Mouse (Mus musculus): ENCODE measurements around the gene Wfdc9.

Wfdc9 gene

GRCm38 (mm10) chr2:164656483-164656882 lies at the start of gene Wfdc9:
Gene Wfdc9, minus strand, starts transcription at chr2:164656583.
- DNase-seq, result no peak

DNA sequence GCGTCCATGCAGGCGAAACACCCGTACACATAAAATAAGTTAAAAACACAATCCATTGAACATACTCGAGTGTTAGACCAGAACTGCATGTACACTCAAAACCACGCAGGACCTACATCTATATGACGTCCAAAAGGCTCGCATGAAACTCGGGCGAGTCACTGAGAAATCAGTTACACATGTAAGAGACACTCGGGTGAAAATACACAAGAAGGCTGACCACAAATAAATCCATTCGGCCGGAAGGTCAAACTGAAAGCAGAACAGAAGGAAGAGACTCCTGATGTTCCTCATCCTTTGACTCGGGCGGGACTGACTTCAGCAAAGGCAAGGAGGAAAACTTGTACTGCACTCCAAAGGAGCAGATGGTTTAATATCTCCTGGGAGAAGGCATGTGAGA lies 49.6 kb upstream of the Wfdc9 start:
- no peak for DNase-seq

- DNase-seq, result no peak
Observed at GRCm38 (mm10) chr2:164705328-164705727, 48.9 kb upstream of the Wfdc9 start.

DNA sequence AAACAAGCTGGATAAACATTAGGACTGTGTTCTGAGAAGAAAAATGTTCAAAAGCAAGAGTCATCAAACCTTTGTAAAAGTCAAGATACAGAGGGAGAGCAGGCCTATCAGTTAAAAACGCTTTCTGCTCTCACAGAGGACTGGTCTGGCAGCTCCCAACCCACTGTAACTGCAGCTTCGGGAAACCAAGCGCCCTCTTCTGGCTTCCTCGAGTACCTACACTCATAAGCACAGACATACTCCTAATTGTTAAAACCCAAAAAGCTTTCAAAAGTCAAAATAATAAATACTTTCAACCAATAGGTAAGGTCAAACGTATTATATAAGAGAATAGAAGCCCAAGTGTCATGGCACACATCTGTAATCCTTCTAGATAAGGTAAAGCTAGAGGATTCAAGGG lies 47.9 kb upstream of the Wfdc9 start:
- no peak for DNase-seq

GRCm38 (mm10) chr2:164701761-164702160 lies 45.4 kb upstream of the Wfdc9 start:
- DNase-seq, result no peak

DNA sequence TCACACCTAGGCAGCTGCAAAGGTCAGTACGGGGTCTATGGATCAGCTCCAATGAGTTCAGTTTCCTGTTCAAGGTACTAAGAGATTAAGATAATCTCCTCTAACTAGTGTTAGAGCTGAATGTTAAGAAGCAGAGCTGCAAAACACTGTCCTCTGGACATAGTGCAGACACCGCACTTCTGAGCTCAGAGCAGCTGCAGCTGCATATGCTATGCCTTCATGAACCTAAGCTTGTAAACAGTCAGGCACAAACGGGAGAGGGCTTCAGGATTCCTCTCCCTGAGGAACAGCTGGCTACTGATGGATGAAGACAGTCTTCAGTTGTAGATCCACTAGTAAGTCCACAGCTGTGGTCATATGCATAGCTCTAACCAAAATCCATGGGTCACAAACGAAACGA lies 44.6 kb upstream of the Wfdc9 start:
- DNase-seq, result no peak

- no peak for DNase-seq
Observed at GRCm38 (mm10) chr2:164698201-164698600, 41.8 kb upstream of the Wfdc9 start, which contains the start of gene Spint4. Gene Spint4, plus strand, starts transcription at chr2:164698501.

GRCm38 (mm10) chr2:164684807-164685206 lies 28.4 kb upstream of the Wfdc9 start, which contains the start of gene Wfdc13:
Gene Wfdc13, plus strand, starts transcription at chr2:164685107.
- DNase-seq, result no peak

DNA sequence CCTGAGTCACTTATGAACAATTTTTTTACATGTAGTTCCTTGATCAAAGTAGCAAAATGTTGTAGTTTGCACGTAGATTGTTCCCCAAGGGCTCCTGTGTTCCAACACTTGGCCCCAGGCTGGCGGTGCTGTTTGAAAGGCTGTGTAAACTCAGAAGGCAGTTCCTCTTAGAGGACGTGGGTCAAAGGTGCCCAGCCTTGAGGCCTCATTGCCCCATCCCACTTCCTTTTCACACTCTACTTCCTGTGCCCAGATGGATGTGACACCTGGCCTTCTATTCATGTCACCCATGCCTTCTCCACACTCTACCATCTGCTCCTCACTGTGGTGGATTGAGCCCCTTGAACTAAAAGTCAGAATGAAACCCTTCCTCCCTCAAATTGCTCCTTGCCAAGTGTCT lies 23.5 kb upstream of the Wfdc9 start:
- DNase-seq, result no peak

- DNase-seq, result peak; percentile 66
Observed at GRCm38 (mm10) chr2:164678848-164679625, 22.7 kb upstream of the Wfdc9 start.

DNA sequence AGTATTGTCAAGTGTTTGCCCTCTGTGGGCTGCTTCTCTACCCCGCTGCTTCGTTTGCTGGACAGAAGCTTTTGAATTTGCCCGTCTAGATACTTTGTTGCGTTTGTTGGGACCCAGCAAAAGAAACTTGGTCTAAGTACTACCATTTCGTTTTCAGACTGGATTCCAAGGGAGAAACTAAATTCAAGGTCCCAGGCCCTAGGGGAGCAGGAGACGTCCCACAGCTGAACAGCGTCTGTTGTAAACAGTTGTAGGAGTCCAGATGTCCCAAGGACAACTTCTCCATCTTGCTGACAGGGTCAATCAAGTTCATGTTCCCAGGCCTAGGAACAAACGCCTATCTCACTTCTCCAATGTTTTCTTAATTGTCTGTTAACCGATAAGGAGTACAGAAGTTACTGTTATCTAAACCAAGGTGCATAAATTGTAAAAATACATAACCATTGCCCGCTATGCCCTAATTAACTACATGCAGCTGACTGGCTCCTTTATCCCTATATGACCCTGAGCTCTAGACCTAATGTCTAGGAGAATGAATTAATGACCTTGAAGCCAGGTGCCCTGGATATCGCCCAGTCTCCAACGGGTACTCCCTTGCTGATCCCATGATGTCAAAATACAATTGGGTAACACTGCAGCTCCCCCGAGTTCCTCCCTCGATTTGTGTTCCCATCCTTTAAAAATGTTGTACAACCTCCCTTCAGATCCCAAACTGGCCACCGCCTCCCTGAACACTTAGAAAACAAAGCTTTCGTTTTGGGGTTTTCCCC lies 20.7 kb upstream of the Wfdc9 start:
- no peak for DNase-seq

DNA sequence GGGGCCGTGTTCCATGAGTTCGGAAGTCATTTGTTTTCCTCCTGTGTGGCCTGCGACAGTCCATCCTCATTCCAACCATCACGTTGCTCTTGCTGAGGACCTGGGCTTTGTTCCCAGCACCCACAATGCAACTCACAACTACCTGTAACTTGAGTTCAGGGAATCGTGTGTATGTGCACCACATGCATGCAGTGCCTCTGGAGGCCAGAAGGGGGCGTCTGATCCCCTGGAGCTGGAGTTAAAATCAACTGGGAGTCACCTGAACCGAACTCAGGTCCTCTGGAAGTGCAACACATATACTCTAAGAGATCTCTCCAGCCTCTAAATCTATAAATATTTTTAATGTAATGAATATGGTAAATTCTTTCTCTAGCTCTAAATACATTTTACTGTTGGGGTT lies 19.7 kb upstream of the Wfdc9 start:
- DNase-seq, result no peak

DNA sequence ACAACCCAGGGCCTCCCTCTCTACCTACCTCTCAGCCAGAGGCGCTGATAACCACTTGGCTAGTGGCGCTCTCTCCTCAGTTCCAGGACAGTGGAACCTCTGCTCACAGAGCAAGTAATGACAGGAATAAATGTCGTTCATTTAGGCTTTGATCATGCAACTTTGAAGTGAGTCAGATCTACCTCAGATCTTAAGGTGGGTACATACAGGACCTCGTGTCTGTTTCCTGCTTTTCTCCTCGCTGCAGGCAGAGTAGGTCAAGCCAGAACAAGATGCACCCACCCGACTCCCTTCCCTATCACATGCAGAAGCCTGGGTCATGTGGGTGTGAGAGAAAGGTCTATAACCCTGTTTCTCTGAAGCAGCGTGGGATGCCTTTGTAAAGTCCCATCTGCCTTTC lies 17.6 kb upstream of the Wfdc9 start, which contains the start of gene Wfdc11:
Gene Wfdc11 (minus strand): TSS at position 101 of the 400 bp plus-strand sequence.
- no peak for DNase-seq

DNA sequence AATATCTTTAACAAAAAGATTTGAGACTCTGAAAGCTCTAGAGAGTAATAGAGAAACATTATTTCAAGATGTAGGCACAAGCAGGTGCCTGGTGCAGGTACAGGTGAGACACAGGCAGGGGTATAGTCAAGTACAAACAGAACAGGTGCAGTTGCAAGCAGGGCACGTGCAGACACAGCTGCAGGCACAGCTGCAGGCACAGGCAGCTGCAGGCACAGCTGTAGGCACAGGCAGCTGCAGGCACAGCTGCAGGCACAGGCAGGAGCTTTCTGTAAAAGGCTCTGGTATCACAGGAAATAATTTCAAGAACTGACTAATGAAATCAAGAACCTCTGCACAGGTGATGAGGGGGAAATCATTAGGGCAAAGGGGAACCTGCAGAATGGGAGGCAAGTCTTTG lies 14.6 kb upstream of the Wfdc9 start:
- DNase-seq, result no peak

- DNase-seq, result no peak
Observed at GRCm38 (mm10) chr2:164670261-164670660, 13.9 kb upstream of the Wfdc9 start.

GRCm38 (mm10) chr2:164664851-164665250 lies 8.5 kb upstream of the Wfdc9 start:
- no peak for DNase-seq

DNA sequence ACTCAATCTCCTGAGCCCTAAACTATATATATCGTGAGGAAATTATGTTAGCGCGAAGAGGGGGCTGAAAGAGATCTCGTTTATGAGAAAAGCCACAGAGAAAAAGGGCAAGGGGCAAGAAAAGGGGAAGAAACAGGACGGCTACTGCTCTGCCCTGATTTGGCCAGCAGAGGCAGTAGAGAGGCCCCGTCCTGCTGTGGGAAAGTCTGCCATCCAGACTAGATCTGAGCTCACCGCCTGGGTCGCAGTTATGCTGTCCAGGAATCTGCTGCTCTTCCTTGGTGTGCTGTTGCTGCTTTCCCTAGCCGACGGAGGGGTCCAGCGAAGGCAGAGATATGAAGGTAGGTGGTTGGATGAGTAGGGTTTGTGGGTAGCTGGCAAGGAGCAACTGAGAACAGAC lies 525 bp downstream of the Wfdc9 start, which contains the start of gene Wfdc10:
Gene Wfdc10 (plus strand): TSS at position 189 of the 400 bp plus-strand sequence.
- peak; percentile 51 for DNase-seq

DNA sequence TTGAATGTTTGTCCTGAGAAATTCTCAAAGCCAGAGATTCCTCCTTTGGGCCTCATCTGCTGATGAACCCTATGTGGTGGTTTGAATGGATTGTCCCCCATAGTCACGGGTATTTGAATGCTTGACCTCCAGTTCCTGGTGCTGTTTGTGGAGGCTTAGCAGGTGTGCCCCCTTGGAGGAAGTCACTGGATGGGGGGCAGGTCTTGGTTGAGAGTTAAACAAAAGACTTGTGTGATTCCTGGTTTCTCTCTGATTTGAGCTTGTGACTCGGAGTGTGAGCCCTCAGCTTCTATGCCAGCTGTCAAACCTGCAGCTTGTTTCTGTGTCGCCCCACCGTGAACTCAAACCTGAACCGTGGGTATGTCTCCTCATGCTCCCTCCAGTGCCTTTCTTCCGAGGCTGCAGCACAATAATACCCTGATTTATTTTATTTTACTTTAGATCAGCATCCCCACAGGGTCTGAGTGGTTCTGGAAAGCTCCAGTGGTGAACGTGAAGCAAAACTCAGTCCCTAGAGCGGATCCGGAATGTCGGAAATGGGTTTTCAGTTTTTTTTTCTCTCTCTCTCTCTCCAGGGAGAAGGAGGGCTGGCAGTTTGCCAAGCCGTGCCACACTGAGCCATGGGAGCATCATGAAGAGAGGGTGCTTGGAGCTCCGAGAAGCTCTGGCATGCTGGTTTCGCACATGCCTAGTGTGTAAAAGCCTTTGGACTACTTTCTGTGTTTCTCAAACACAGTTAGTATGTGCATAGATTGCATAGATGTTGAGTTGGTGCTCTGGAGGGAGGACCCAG lies 14.3 kb downstream of the Wfdc9 start:
- DNase-seq, result peak; percentile 55

DNA sequence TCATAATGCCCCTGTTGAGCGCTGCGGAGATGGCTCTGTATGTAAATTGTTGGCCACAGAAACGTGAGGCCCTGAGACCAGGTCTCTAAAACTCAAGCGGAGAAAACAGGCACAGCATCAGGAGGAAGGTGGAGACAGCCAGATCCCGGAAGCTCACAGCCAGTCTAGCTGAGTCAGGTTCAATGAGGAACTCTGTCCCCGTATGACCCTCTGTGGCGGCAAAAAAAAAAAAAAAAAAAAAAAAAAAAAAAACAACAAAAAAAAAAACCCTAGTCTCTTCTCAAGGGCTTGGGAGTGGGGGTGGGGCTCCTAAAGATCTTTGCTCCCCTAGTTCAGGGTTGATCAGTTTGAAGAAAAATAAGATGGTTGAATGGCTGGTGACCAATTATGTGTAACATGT lies 15.3 kb downstream of the Wfdc9 start:
- DNase-seq, result no peak

DNA sequence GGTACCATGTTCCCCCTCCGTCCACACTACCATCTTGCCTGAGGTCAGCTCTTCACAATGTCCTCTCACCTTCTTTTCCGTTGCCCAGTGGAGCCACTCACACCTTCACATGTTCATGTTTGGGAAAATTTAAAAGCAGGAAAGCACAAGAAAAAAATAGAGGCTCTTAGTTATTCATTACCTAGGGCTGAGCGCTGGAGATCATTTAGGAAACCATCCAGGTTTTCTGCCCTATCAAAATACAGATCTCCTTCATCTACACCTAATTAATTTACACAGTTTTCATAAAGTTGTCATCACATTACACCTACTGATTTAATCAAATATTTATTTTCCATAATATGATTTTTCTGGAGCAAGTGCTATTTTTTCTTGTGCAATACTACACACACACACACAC lies 17.7 kb downstream of the Wfdc9 start, which contains the start of gene Wfdc16:
Gene Wfdc16 (minus strand): TSS at position 101 of the 400 bp plus-strand sequence.
- DNase-seq, result no peak

DNA sequence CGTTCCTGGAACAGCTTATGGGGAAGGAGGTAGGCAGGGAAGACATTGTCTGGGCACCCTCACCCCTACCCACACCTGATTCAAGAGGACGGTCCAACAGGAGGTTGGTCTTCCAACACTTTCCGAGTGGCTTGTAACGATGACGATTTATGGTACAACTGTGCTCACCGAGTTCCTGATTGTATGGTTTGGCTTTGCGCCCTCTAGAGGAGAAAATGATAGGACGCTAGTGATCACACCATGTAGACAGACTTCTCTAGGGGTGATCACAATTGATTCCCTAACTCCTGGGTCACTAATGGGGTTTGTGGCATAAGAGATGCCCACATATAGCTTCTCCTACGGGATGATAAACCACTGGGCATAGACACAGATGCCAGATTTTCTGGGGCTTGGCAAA lies 21.1 kb downstream of the Wfdc9 start:
- DNase-seq, result no peak

DNA sequence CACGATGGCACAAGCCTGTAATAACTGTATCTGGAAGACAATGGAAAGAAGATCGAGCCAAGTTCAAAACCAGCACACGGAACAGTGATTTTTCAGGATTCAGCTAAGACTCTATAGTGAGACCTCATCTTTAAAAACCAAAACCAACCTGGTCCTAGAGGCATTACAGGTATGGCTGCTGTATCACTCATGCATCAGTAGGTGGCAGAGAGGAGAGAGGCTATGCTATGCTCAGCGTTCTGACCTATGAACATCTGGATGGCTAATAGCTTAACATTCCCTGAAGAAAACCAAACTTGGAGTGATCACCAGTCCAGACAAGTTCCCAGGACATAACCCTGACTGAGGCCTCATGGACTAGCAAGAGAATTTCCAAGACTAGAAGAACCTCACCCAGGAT lies 34.6 kb downstream of the Wfdc9 start:
- no peak for DNase-seq

- DNase-seq, result no peak
Observed at GRCm38 (mm10) chr2:164619050-164619449, 37.3 kb downstream of the Wfdc9 start.
